In the genomic region with DNA sequence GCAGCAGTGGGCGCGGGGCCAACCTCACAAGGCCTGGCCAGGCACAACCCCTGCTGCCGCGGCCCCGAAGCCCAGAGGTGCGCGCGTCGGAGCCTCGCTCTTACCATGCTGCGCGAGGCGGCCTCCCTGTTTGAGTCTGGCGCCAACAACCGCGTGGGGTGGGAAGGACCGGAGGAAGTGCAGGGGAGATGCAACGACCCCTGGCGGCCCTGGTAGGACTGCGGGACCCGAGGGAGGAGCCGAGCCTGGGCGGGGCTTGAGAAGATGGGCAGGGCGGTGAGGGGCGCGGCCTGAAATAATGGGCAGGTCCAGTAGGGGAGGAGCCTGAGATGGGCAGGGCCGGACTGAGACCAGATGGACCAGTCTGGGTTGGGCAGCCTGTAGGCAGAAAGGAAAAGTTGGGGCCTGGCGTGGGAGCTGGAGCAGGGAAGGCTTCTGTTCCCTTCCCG, we compare ENCODE assay signal across 8 mouse cellular contexts. TPM values are rescaled to one million over a fixed set of nuclear protein-coding genes. Genes with fewer than 3 reads are reported as not detected.
DNase-seq lines count a peak whose midpoint lies in the region; ATAC-seq and TF ChIP-seq lines count a peak whose summit lies in the region.

A gene (minus strand): TSS at position 229 of the 449 bp plus-strand sequence.

- no peaks in the 10 kb centered on the region for H3K27me3 ChIP-seq in kidney, embryonic 14.5 days (ENCODE audit: control insufficient read depth, insufficient read depth, low read length)
- H3K27me3 ChIP-seq in limb, embryonic 15.5 days = no peaks in the 10 kb centered on the region

- TF ChIP-seq CTCF in bone marrow macrophage, adult 2 months (IDR thresholded peaks at IDR 0.05; ENCODE audit: low read depth, low read length) = no peak
- TF ChIP-seq CTCF in embryonic fibroblast, embryonic 13.5 days (IDR thresholded peaks at IDR 0.05; ENCODE audit: borderline replicate concordance, insufficient read depth, low read length) = peak; percentile 78

- TF ChIP-seq POLR2A in bone marrow macrophage, adult 2 months (IDR thresholded peaks at IDR 0.05; ENCODE audit: borderline replicate concordance, low read depth, low read length) = no peak
- peak; percentile 80 for TF ChIP-seq POLR2A in embryonic fibroblast, embryonic 13.5 days (IDR thresholded peaks at IDR 0.05; ENCODE audit: low read depth, low read length)

- peak within 1 kb of the TSS; percentile 44 for H3K27ac ChIP-seq in bone marrow macrophage, adult 2 months (ENCODE audit: insufficient read depth, low read depth, low read length)
- no peak within 1 kb of the TSS for H3K27ac ChIP-seq in embryonic fibroblast, embryonic 13.5 days (ENCODE audit: insufficient read depth, low read length)
- H3K27ac ChIP-seq in kidney, embryonic 14.5 days (ENCODE audit: low read depth, low read length) = peak within 1 kb of the TSS; percentile 37; the same call in 1 of the 2 replicates
- peak within 1 kb of the TSS; percentile 80 for H3K27ac ChIP-seq in limb, embryonic 15.5 days

- H3K4me1 ChIP-seq in bone marrow macrophage, adult 2 months (ENCODE audit: control insufficient read depth, insufficient read depth, low read length) = 0 out of 2 replicates have a peak, but pooled peaks cover 2% of the 10 kb centered on the region
- H3K4me1 ChIP-seq in embryonic fibroblast, embryonic 13.5 days (ENCODE audit: control insufficient read depth, insufficient read depth, low read length) = peaks cover 4% of the 10 kb centered on the region
- H3K4me1 ChIP-seq in kidney, embryonic 14.5 days (ENCODE audit: control insufficient read depth, insufficient read depth, low read length) = peaks cover 3% of the 10 kb centered on the region; the same call in 1 of the 2 replicates
- peaks cover 14% of the 10 kb centered on the region; the same call in 1 of the 2 replicates for H3K4me1 ChIP-seq in limb, embryonic 15.5 days

- peak; percentile 98 for DNase-seq in A20 (ENCODE audit: low read depth, low spot score)
- peak; percentile 96 to 98 for DNase-seq in heart, adult 9 months (ENCODE audit: low spot score in 2 of 2)
- DNase-seq in monocyte, adult 2 months (ENCODE audit: low read depth in 1 of 2, low spot score in 2 of 2) = peak; percentile 96
- peak; percentile 96 for DNase-seq in spleen, postnatal 36 days (ENCODE audit: low spot score in 2 of 2)

- WGBS in kidney, embryonic 14.5 days = under 1% methylated on average over 29 of the region's 29 CpGs
- WGBS in limb, embryonic 15.5 days = 0% methylated on average over 29 of the region's 29 CpGs

- peaks cover 3% of the 10 kb centered on the region; the same call in 1 of the 2 replicates for H3K36me3 ChIP-seq in kidney, embryonic 14.5 days (ENCODE audit: control insufficient read depth, insufficient read depth, low read length)
- H3K36me3 ChIP-seq in limb, embryonic 15.5 days = no peaks in the 10 kb centered on the region

- peak within 1 kb of the TSS; percentile 80 for H3K9ac ChIP-seq in kidney, embryonic 14.5 days (ENCODE audit: low read depth, low read length)
- peak within 1 kb of the TSS; percentile 63 for H3K9ac ChIP-seq in limb, embryonic 15.5 days

- peak; percentile 100 for ATAC-seq in kidney, embryonic 14.5 days (ENCODE audit: low FRiP score, low TSS enrichment)
- ATAC-seq in limb, embryonic 15.5 days (ENCODE audit: insufficient number of reproducible peaks, low FRiP score, low TSS enrichment, low read depth) = peak; percentile 98

- H3K9me3 ChIP-seq in kidney, embryonic 14.5 days (ENCODE audit: control insufficient read depth, low read length) = no peaks in the 10 kb centered on the region
- H3K9me3 ChIP-seq in limb, embryonic 15.5 days = no peaks in the 10 kb centered on the region

- peak within 1 kb of the TSS; percentile 80 for H3K4me3 ChIP-seq in bone marrow macrophage, adult 2 months (ENCODE audit: insufficient read depth, low read length)
- peak within 1 kb of the TSS; percentile 40 for H3K4me3 ChIP-seq in embryonic fibroblast, embryonic 13.5 days (ENCODE audit: insufficient read depth, low read length)
- peak within 1 kb of the TSS; percentile 58 for H3K4me3 ChIP-seq in kidney, embryonic 14.5 days (ENCODE audit: low read length)
- peak within 1 kb of the TSS; percentile 64 for H3K4me3 ChIP-seq in limb, embryonic 15.5 days

- H3K4me2 ChIP-seq in kidney, embryonic 14.5 days (replicated peaks; ENCODE audit: low read depth, low read length) = peak within 1 kb of the TSS; percentile 98
- peak within 1 kb of the TSS; percentile 97 for H3K4me2 ChIP-seq in limb, embryonic 15.5 days

RNA-seq across cellular contexts. Expression of the gene that starts here (rescaled TPM):
- polyA plus RNA-seq in bone marrow macrophage, adult 2 months (2012; ENCODE audit: insufficient read depth, insufficient read length, missing spikeins) = 2.3 and 2.6 TPM in 2 replicates
- polyA plus RNA-seq in embryonic fibroblast, embryonic 13.5 days (2011; ENCODE audit: insufficient read length, low read depth, missing spikeins) = 4.0 and 5.4 TPM in 2 replicates
- polyA plus RNA-seq in kidney, embryonic 14.5 days (2014; fragmentation: Nextera tagmentation; extraction: Ambion mirVana) = 19.9 and 22.1 TPM in 2 replicates
- polyA plus RNA-seq in limb, embryonic 15.5 days (2015; fragmentation: Nextera tagmentation; extraction: Ambion mirVana) = 11.1 and 11.2 TPM in 2 replicates
